Mouse (Mus musculus) heart, postnatal 10 days (tissue): ENCODE results near the gene Aldh1l1. TPM values are rescaled to one million over a fixed set of nuclear protein-coding genes. Genes with fewer than 3 reads are reported as not detected.
A peak's percentile ranks its signal among the peaks of the same experiment; 100 is the strongest.

Experiments used
- DNase-seq, 2 experiments: peaks; one replicate each; pipeline ENCODE4 v3.0.0; 2021
- intact Hi-C: fragments of 180-260 bp; cut with DNase I; formaldehyde crosslinking; loops from one replicate; pipeline ENCODE4 v1.15.1; 2025
- total RNA-seq, 2 experiments: library from RNA; stranded (reverse); gene quantifications; 2 replicates each; pipeline ENCODE4 v1.2.3; 2021

The Aldh1l1 gene
- total RNA-seq, 2 experiments from 2014 or later: 1.0 to 2.2 TPM

- no peak for DNase-seq
- intact Hi-C loops: loop anchor here (10.0 kb wide), 1 partner anchor 255 kb away; no protein-coding TSS in a partner anchor
These were observed 16.0 kb upstream of the Aldh1l1 start for GRCm38 (mm10) chr6:90470255-90470654.

DNA sequence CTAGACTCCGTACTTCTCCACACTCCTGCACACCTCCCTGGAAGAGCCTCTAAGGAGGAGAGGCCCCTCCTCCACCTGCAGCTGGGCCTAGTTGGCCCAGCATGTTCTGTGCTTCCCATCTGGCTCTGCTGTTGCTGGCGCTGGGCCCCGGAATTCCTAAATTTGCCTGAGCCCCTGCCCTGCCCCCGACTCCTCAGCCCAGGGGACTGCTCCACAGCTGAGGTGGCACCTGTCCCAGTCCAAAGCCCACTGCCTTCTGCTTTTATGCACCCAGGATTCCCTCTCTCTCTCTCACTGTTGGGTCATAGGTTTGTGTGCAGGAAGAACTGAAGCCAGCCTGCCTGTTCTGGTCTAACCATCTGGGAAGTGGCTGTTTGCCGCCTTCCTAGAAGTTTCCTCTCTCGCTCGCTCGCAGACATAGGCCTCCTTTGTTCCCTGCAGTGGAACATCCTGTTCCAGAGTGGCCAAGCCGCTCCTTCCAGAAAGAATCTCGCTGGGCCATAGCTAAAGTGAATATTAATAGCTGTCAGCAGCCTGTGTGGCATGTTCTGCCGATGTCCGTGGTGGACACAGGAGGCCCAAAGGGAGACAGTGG, 15.2 kb upstream of the Aldh1l1 start:
- DNase-seq: peak; percentile 73 to 75
- intact Hi-C loops: loop anchor here (10.0 kb wide), 1 partner anchor 254 kb away; no protein-coding TSS in a partner anchor

- DNase-seq: no peak
- intact Hi-C loops: loop anchor here (2.0 to 10.0 kb wide), 2 partner anchors 31 to 253 kb away; no protein-coding TSS in a partner anchor
These were observed 14.1 kb upstream of the Aldh1l1 start for GRCm38 (mm10) chr6:90472079-90472478.

DNA sequence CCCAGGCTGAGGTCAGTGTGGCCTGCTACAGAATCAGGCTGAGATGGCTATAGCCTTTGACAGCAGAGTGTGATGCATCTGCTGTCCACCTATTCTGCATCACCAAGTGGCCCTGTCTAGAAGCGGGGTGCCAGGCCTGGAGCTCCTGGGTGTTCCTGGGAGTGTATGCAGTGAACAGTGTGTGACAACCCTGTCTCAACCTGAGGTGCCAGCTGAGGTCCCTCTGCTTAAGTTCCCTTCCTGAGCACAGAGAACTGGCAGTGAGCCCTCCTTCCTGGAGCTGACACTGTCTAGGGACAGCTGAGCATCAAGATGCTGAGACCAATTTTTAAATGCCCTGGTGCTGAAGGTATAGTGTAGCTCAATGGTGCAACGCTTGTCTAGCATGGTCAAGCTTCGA, 13.5 kb upstream of the Aldh1l1 start:
- intact Hi-C loops: loop anchor here (2.0 to 10.0 kb wide), 2 partner anchors 30 to 252 kb away; no protein-coding TSS in a partner anchor
- DNase-seq: no peak

DNA sequence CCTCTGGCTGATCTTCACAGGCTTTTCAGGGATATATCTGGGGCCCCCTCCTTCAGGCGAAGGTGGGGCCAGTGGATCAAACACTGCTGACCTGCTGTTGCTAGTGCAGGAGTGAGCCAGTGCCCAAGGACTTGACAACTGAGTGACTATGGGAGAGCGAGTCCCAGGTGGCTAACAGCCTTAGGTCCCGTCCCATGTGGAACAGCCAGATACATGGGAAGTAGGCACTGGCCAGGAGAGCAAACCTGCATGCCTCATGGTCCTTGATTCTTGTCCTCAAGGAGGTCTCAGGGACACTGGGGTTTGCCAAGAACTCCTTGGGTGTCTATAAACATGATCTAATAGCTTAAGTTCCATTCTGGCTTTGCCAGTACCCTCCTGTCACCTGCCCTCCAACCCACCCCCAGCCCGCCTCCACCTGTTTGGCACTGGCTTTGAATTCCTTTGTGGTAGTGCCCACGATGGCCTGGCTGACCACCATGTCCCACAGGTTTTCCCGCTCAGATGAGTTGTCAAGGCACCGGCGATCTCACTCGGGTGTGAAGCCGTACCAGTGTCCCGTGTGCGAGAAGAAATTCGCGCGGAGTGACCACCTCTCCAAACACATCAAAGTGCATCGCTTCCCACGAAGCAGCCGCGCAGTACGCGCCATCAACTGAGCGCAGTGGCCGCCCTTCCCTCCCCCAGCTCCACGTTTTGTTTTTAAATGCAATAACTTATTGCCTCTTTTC, 12.4 kb upstream of the Aldh1l1 start:
- intact Hi-C loops: loop anchor here (2.0 to 10.0 kb wide), 2 partner anchors 29 to 251 kb away; no protein-coding TSS in a partner anchor
- DNase-seq: no peak

DNA sequence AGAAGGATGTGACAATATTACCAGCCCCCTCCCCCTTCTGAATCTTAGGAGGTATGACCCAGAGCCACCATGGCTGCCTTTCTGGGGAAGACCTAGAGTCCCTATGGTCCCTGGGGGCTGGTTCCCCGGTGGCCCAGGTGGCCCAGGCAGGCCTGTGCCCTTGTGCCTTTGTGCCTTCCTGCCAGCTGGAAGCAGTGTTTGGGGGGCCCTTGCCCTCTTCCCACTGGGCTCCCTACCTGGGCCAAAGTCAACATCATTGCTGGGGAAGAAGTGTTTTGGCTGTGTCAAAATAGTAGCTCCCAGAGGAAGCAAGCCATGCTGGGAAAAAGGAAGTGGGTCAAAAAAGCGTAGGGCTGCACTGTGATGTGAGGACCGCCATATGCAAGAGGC, 11.9 kb upstream of the Aldh1l1 start:
- no peak for DNase-seq
- intact Hi-C loops: loop anchor here (10.0 kb wide), 1 partner anchor 250 kb away; no protein-coding TSS in a partner anchor

- intact Hi-C loops: loop anchor here (10.0 kb wide), 1 partner anchor 249 kb away; no protein-coding TSS in a partner anchor
- no peak for DNase-seq
These were observed 10.9 kb upstream of the Aldh1l1 start for GRCm38 (mm10) chr6:90475176-90475853.

- DNase-seq: no peak
- intact Hi-C loops: loop anchor here (10.0 kb wide), 1 partner anchor 249 kb away; no protein-coding TSS in a partner anchor
These were observed 10.4 kb upstream of the Aldh1l1 start for GRCm38 (mm10) chr6:90475854-90476212.

- DNase-seq: peak; percentile 68 to 70
- intact Hi-C loops: loop anchor here (10.0 kb wide), 1 partner anchor 248 kb away; no protein-coding TSS in a partner anchor
These were observed 9.2 kb upstream of the Aldh1l1 start for GRCm38 (mm10) chr6:90476941-90477518.

DNA sequence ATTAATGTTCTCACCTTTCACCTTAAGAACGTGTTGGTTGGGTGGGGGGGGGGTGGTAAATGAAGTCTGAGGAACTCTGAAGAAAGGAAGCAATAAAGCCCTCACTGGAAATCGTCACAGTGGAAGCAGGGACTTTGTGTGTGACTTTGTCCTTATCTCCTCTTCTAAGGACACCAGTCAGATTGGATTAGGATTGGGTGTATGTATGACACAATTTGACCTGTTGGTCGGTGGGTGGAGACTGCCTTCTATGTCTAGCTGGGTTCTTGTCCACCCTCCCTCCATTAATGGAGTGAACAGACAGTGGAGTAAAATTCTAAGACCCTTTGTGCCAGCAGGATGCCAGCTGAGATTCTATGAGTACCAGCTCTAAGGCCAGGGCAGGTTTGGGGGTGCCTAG, 2.0 kb upstream of the Aldh1l1 start:
- intact Hi-C loops: no loop called here
- no peak for DNase-seq

GRCm38 (mm10) chr6:90484876-90485275, 1.4 kb upstream of the Aldh1l1 start:
- intact Hi-C loops: no loop called here

DNA sequence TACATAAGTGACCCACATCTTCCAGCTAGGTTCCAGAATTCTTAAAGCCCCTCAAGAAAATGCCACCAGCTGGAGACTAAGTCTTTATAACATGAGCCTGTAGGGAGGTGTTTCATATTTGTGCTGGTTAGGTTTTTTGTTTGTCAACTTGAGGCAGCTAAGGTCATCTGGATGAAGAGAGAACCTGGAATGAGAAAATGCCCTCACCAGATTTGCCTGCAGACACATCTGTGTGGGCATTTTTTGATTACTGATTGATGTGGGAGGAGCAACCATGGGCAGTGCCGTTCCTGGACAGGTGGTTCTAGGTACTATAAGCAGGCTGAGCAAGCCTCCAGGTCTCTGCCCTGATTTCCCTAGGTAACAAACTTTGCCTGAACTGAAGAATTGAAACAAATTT, 1.3 kb downstream of the Aldh1l1 start:
- intact Hi-C loops: no loop called here
- no peak for DNase-seq

More at GRCm38 (mm10) chr6:90484876-90485275, 1.4 kb upstream of the Aldh1l1 start:
- no peak for DNase-seq

GRCm38 (mm10) chr6:90489532-90489931, 3.3 kb downstream of the Aldh1l1 start:
- intact Hi-C loops: no loop called here
- no peak for DNase-seq

- intact Hi-C loops: no loop called here
- DNase-seq: no peak
These were observed 4.7 kb downstream of the Aldh1l1 start for GRCm38 (mm10) chr6:90490976-90491375.

DNA sequence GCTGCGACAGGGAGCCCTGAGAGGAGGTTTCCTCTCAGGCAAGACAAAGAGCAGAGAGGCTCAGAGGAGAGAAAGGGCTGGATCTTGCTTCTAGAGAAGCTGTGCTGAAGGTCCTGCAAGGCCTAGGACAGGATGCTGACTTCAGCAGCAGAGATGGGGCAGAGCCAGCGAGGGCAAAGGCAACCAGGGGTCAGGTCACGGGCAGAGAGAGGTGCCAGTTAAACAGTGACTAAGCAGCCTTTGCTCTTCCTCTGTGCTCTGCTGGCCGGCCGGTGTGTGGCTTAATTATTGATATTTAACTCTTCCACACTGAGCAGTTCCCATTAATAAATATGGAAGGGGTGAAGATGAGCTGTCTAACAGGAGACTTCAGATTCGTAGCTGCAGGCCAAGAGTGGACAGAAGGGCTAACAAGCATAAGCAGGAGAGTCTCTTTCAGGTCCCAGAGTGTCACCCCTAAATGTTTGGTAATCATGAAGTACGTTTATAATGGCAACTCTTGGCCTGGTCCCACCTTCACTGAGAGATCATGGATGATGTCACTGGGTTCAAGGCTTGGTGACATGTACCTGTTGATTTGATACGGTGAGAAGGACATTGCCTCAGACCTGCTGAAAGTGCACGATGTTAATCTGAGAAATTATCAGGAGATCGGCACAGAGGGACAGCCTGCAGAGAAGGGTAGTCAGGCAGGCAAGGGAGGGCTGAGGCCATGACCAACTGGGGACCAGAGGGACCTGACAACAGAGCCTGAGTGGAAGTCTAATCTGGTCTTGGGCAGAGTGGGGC, 5.9 kb downstream of the Aldh1l1 start:
- intact Hi-C loops: no loop called here
- no peak for DNase-seq

- intact Hi-C loops: no loop called here
- no peak for DNase-seq
These were observed 7.9 kb downstream of the Aldh1l1 start for GRCm38 (mm10) chr6:90494155-90494554.

GRCm38 (mm10) chr6:90494566-90494965, 8.3 kb downstream of the Aldh1l1 start:
- no peak for DNase-seq
- intact Hi-C loops: no loop called here

GRCm38 (mm10) chr6:90495282-90495912, 9.2 kb downstream of the Aldh1l1 start:
- peak; percentile 42 to 52 for DNase-seq
- intact Hi-C loops: no loop called here

DNA sequence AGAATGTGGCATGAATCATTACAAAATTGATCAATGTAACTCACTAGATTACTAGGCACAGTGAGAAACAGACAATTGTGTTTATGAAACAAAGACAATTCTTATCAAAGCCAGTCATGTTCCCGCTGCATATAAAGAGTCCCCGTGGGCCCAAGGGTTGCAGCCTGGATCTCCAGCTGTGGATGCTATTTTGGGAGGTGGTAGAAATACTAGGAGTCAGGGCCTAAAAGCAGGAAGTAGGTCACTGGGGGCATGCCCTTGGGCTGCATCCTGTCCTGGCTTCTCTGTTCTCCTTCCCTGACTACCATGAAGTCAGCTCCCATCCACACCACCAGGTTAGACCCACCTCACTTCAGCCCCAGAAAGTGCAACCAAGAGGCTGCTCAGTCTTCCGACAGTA, 10.0 kb downstream of the Aldh1l1 start:
- intact Hi-C loops: no loop called here
- peak; percentile 35 to 47 for DNase-seq

DNA sequence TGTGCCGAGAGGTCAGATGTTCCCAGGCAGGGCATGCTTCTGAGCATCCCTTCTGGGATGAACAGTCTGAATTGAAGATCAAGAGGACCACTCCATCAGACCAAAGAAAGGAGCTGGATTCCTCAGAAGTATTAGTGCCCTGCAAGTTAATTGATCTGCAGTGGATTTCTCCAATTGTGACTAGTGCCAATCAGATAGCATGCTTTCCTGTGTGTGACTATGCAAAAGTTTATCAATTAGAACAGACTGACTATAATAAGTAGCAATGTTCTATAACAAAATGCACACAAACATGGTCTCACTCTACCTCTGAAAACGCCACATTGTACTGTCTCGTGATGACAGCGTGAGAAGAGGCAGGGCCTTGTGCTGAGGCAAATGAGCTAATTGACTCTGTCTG, 13.3 kb downstream of the Aldh1l1 start:
- intact Hi-C loops: no loop called here

More for the DNA sequence above, 13.3 kb downstream of the Aldh1l1 start:
- DNase-seq: no peak
